Mouse (Mus musculus) stomach, postnatal 0 days (tissue): Measurements from ENCODE around the gene Klc4. TPM values are rescaled to one million over a fixed set of nuclear protein-coding genes. Genes with fewer than 3 reads are reported as not detected.

ENCODE experiments used
- ATAC-seq: fragments of 200-750 bp; cut with Nextera tagmentation; 2 replicates; pipeline ENCODE4 v1.8.0; 2017; ENCODE audit not compliant: low FRiP score, low TSS enrichment
- DNase-seq: peaks from one replicate; pipeline ENCODE4 v3.0.0-alpha.2; 2016; ENCODE audit warnings: low spot score
- H3K27ac ChIP-seq: fragments of 300-500 bp; sonication (generic); replicated peaks from 2 replicates; pipeline ENCODE4 v1.5.1; 2014; ENCODE audit warnings: mild to moderate bottlenecking, control low read depth
- H3K27me3 ChIP-seq: fragments of 300-500 bp; sonication (generic); 2 replicates; pipeline ENCODE4 v1.6.1; 2014; ENCODE audit warnings: low read length; ENCODE audit not compliant: control insufficient read depth, insufficient read depth
- H3K36me3 ChIP-seq: fragments of 300-500 bp; sonication (generic); 2 replicates; pipeline ENCODE4 v1.6.1; 2014; ENCODE audit warnings: low read length, mixed read lengths; ENCODE audit not compliant: control insufficient read depth, insufficient read depth
- H3K4me1 ChIP-seq: fragments of 300-500 bp; sonication (generic); replicated peaks from 2 replicates; pipeline ENCODE4 v1.6.1; 2014; ENCODE audit warnings: antibody characterized with exemption; ENCODE audit not compliant: control insufficient read depth, insufficient read depth
- H3K4me2 ChIP-seq: fragments of 300-500 bp; sonication (generic); replicated peaks from 2 replicates; pipeline ENCODE4 v1.6.1; 2014; ENCODE audit warnings: low read depth, mild to moderate bottlenecking, control low read depth, moderate library complexity
- H3K4me3 ChIP-seq: fragments of 300-500 bp; sonication (generic); 2 replicates; pipeline ENCODE4 v1.5.1; 2014; ENCODE audit warnings: low read depth, low read length, control low read depth
- H3K9ac ChIP-seq: fragments of 300-500 bp; sonication (generic); 2 replicates; pipeline ENCODE4 v1.6.1; 2014; ENCODE audit warnings: mild to moderate bottlenecking, low read length, control low read depth, mixed read lengths
- H3K9me3 ChIP-seq: fragments of 300-500 bp; sonication (generic); 2 replicates; pipeline ENCODE4 v1.6.1; 2016; ENCODE audit warnings: low read length; ENCODE audit not compliant: control insufficient read depth
- CTCF ChIP-seq: IDR thresholded peaks from 2 replicates; pipeline ENCODE4 v1.5.1; 2016; ENCODE audit warnings: antibody characterized with exemption, low read depth, mild to moderate bottlenecking, moderate library complexity
- EP300 ChIP-seq: optimal IDR thresholded peaks from 2 replicates; pipeline ENCODE3; 2016; ENCODE audit warnings: antibody characterized with exemption
- WGBS: fragments of 180-500 bp; shearing (Covaris S2); extraction: QIAGEN DNeasy Blood & Tissue Kit; methylation state at CpG from one replicate; pipeline ENCODE4 v1.1.7; 2014; 5-methylcytosine and 5-hydroxymethylcytosine counted together
- polyA plus RNA-seq: library from polyadenylated mRNA; unstranded; fragments of >200 nt; fragmentation: Nextera tagmentation; extraction: Ambion mirVana; gene quantifications from 2 replicates; pipeline ENCODE4 v1.2.1, GENCODE M21; 2015

The Klc4 gene
- polyA plus RNA-seq, 1 experiment from 2014 or later: 34.5 TPM

- H3K27me3 ChIP-seq: no peaks in the 10 kb centered on the region
- H3K4me2 ChIP-seq: peak overlapping the region; percentile 95
- peak overlapping the region; percentile 60 for H3K4me3 ChIP-seq
- H3K36me3 ChIP-seq: peaks cover 15% of the 10 kb centered on the region; the same call in 1 of the 2 replicates
- peak overlapping the region; percentile 91 for H3K27ac ChIP-seq
- no peak for TF ChIP-seq EP300
- TF ChIP-seq CTCF: no peak
- H3K4me1 ChIP-seq: no peaks in the 10 kb centered on the region
- DNase-seq (no peak), ATAC-seq (no peak)
- 83% methylated on average over 12 of the region's 12 CpGs for WGBS
- H3K9ac ChIP-seq: peak overlapping the region; percentile 74
- no peaks in the 10 kb centered on the region for H3K9me3 ChIP-seq
These were observed 1.5 kb downstream of the Klc4 start for GRCm38 (mm10) chr17:46644152-46644805.

- Histone ChIP-seq H3K36me3 (peaks cover 15% of the 10 kb centered on the region; the same call in 1 of the 2 replicates), H3K4me1 (no peaks in the 10 kb centered on the region), H3K9ac (no peak overlapping the region), H3K27ac (no peak overlapping the region), H3K4me3 (no peak overlapping the region), H3K4me2 (no peak overlapping the region), H3K9me3 (no peaks in the 10 kb centered on the region), H3K27me3 (no peaks in the 10 kb centered on the region)
- 87% methylated on average over 17 of the region's 17 CpGs for WGBS
- ATAC-seq (no peak), DNase-seq (no peak)
- TF ChIP-seq EP300: no peak
- no peak for TF ChIP-seq CTCF
These were observed 3.8 kb downstream of the Klc4 start for GRCm38 (mm10) chr17:46642060-46642459.

- Histone ChIP-seq H3K27me3 (no peaks in the 10 kb centered on the region), H3K4me1 (no peaks in the 10 kb centered on the region), H3K9me3 (no peaks in the 10 kb centered on the region), H3K4me3 (no peak overlapping the region), H3K36me3 (peaks cover 15% of the 10 kb centered on the region; the same call in 1 of the 2 replicates), H3K4me2 (no peak overlapping the region), H3K9ac (no peak overlapping the region), H3K27ac (no peak overlapping the region)
- WGBS: 82% methylated on average over 9 of the region's 9 CpGs
- TF ChIP-seq EP300: no peak
- no peak for TF ChIP-seq CTCF
- DNase-seq (no peak), ATAC-seq (no peak)
These were observed 5.9 kb downstream of the Klc4 start for GRCm38 (mm10) chr17:46639929-46640328.

GRCm38 (mm10) chr17:46636831-46637523 is 8.8 kb downstream of the Klc4 start:
- no peak overlapping the region for H3K9ac ChIP-seq
- peak; percentile 24; the same call in 1 of the 2 replicates for ATAC-seq
- 16% methylated on average over 15 of the region's 15 CpGs for WGBS
- peaks cover 17% of the 10 kb centered on the region for H3K36me3 ChIP-seq
- peak; percentile 67 for DNase-seq
- no peak overlapping the region for H3K27ac ChIP-seq
- no peaks in the 10 kb centered on the region for H3K9me3 ChIP-seq
- TF ChIP-seq CTCF: peak; percentile 87
- no peak for TF ChIP-seq EP300
- H3K4me2 ChIP-seq: 0 out of 2 replicates have a peak overlapping the region, but pooled peaks have one; percentile 18
- no peak overlapping the region for H3K4me3 ChIP-seq
- no peaks in the 10 kb centered on the region for H3K4me1 ChIP-seq
- H3K27me3 ChIP-seq: no peaks in the 10 kb centered on the region

GRCm38 (mm10) chr17:46629685-46630441 is 16.0 kb downstream of the Klc4 start:
- peaks cover 5% of the 10 kb centered on the region; the same call in 1 of the 2 replicates for H3K36me3 ChIP-seq
- 17% methylated on average over 12 of the region's 12 CpGs for WGBS
- DNase-seq (peak; percentile 62), ATAC-seq (peak; percentile 74)
- peak overlapping the region; percentile 75 for H3K4me2 ChIP-seq
- peaks cover 9% of the 10 kb centered on the region; the same call in 1 of the 2 replicates for H3K4me1 ChIP-seq
- H3K4me3 ChIP-seq: peak overlapping the region; percentile 86
- no peak for TF ChIP-seq EP300
- TF ChIP-seq CTCF: no peak; the same call in 1 of the 2 replicates
- H3K27me3 ChIP-seq: no peaks in the 10 kb centered on the region
- peak overlapping the region; percentile 93 for H3K9ac ChIP-seq
- H3K27ac ChIP-seq: peak overlapping the region; percentile 94
- no peaks in the 10 kb centered on the region for H3K9me3 ChIP-seq
